In genomic region chr11:116387086-116388071, GRCm38 (mm10) we compare ENCODE assay signal across 8 mouse cellular contexts. TPM values are rescaled to one million over a fixed set of nuclear protein-coding genes. Genes with fewer than 3 reads are reported as not detected.
A peak's percentile ranks its signal among the peaks of the same experiment; 100 is the strongest.
DNase-seq lines count a peak whose midpoint lies in the region; TF ChIP-seq lines count a peak whose summit lies in the region.

No protein-coding gene starts in this region.

- H3K36me3 ChIP-seq in ES-Bruce4 (ENCODE audit: control insufficient read depth, insufficient read depth, low read length, poor library complexity, severe bottlenecking) (no peaks in the 10 kb centered on the region), myocyte (ENCODE audit: control insufficient read depth, insufficient read depth) (no peaks in the 10 kb centered on the region)

- H3ac ChIP-seq in myocyte (ENCODE audit: control insufficient read depth, insufficient read length), result no peak overlapping the region

- H3K4me2 ChIP-seq in myocyte (ENCODE audit: low read depth), result peak overlapping the region; percentile 91

- intact Hi-C loops in left cerebral cortex, postnatal 36 days (cut with DNase I), result no loop called here

- peaks cover 10% of the 10 kb centered on the region for H3K4me1 ChIP-seq in ES-Bruce4 (ENCODE audit: control insufficient read depth, insufficient read depth, low read length)

- H3K4me3 ChIP-seq in ES-Bruce4 (ENCODE audit: low read depth, low read length) (no peak overlapping the region), myocyte (peak overlapping the region; percentile 3)

- H3K79me2 ChIP-seq in myocyte (ENCODE audit: control insufficient read depth, insufficient read depth), result no peaks in the 10 kb centered on the region

- H3K9ac ChIP-seq in ES-Bruce4 (ENCODE audit: low read depth, poor library complexity, severe bottlenecking), result no peak overlapping the region

- peak; percentile 64 for DNase-seq in adrenal gland, postnatal 14 days
- DNase-seq in gastrocnemius, adult 18-20 months (ENCODE audit: low spot score), result peak; percentile 79
- peak; percentile 67 for DNase-seq in kidney, postnatal 10 days
- no peak for DNase-seq in c-Kit-positive CD71-positive TER-119-positive erythroid progenitor cells, embryonic 14.5 days (ENCODE audit: low spot score)
- no peak for DNase-seq in layer of hippocampus, postnatal 14 days (ENCODE audit: low spot score in 2 of 2)
- DNase-seq in left cerebral cortex, postnatal 36 days (ENCODE audit: low spot score in 2 of 2), result no peak

- H3K27ac ChIP-seq in ES-Bruce4 (ENCODE audit: insufficient read depth, low read length), result peak overlapping the region; percentile 22; the same call in 1 of the 2 replicates

- no peaks in the 10 kb centered on the region for H3K27me3 ChIP-seq in ES-Bruce4 (ENCODE audit: control insufficient read depth, insufficient read depth, low read length, poor library complexity, severe bottlenecking)
- H3K27me3 ChIP-seq in myocyte (ENCODE audit: control insufficient read depth, insufficient read depth, insufficient read length), result no peaks in the 10 kb centered on the region

- TF ChIP-seq CTCF in ES-Bruce4 (IDR thresholded peaks at IDR 0.05; ENCODE audit: low read depth, low read length), result no peak

- TF ChIP-seq POLR2A in ES-Bruce4 (IDR thresholded peaks at IDR 0.05; ENCODE audit: insufficient read depth, low read length) (no peak), myocyte (IDR thresholded peaks at IDR 0.05; ENCODE audit: insufficient read length, low read depth) (no peak)

- H3K9me3 ChIP-seq in ES-Bruce4 (replicated peaks; ENCODE audit: control insufficient read depth, insufficient read depth, low read length, poor library complexity, severe bottlenecking), result no peaks in the 10 kb centered on the region

- TF ChIP-seq EP300 in ES-Bruce4 (IDR thresholded peaks at IDR 0.05; ENCODE audit: insufficient read depth, low read depth, low read length), result peak; percentile 55; the same call in 1 of the 2 replicates

TF ChIP-seq in myocyte, 11 proteins besides CTCF, POLR2A, EP300 and RAD21:
- TF ChIP-seq TCF12 (IDR thresholded peaks at IDR 0.05; ENCODE audit: insufficient read depth, poor library complexity, severe bottlenecking) (no peak), SRF (IDR thresholded peaks at IDR 0.05; ENCODE audit: control insufficient read depth, insufficient read length, low read depth) (peak; percentile 79)

RNA-seq across cellular contexts. Expression of gene Rnf157, which starts 25.5 kb away (rescaled TPM):
- polyA plus RNA-seq in ES-Bruce4 (2011; ENCODE audit: insufficient read depth, insufficient read length, low read depth, missing spikeins) (23.1 and 31.8 TPM in 2 replicates), myocyte (2012; fragmentation: generic; extraction: Trizol) (15.2 TPM)
- 8.6 and 10.1 TPM in 2 replicates for total RNA-seq in adrenal gland, postnatal 14 days (2021)
- total RNA-seq in gastrocnemius, adult 18-20 months (2021), result 10 to 100 TPM; 24.2 to 27.5 TPM
- total RNA-seq in layer of hippocampus, postnatal 14 days (2021), result 100 to 1,000 TPM; 236 to 242 TPM
- 100 to 1,000 TPM; 266 to 286 TPM for total RNA-seq in left cerebral cortex, postnatal 36 days (2021)

RNA-seq across cellular contexts. Expression of gene Ubald2, which starts 46.5 kb away (rescaled TPM):
- polyA plus RNA-seq in ES-Bruce4 (2011; ENCODE audit: insufficient read depth, insufficient read length, low read depth, missing spikeins) (443 and 531 TPM in 2 replicates), myocyte (2012; fragmentation: generic; extraction: Trizol) (120 TPM)
- 36.4 and 38.8 TPM in 2 replicates for total RNA-seq in adrenal gland, postnatal 14 days (2021)
- total RNA-seq in gastrocnemius, adult 18-20 months (2021), result 10 to 100 TPM; 32.1 to 45.8 TPM
- total RNA-seq in layer of hippocampus, postnatal 14 days (2021), result 10 to 100 TPM; 38.7 to 41.4 TPM
- 10 to 100 TPM; 27.5 to 31.8 TPM for total RNA-seq in left cerebral cortex, postnatal 36 days (2021)

RNA-seq across cellular contexts. Expression of gene Foxj1, which starts 52.2 kb away (rescaled TPM):
- 11.7 and 12.3 TPM in 2 replicates for polyA plus RNA-seq in ES-Bruce4 (2011; ENCODE audit: insufficient read depth, insufficient read length, low read depth, missing spikeins)
- total RNA-seq in adrenal gland, postnatal 14 days (2021), result 0.23 and 0.30 TPM in 2 replicates
- total RNA-seq in gastrocnemius, adult 18-20 months (2021), result under 1 TPM in 1 of 2 experiments, not detected in 1; 0.14 TPM
- polyA plus RNA-seq in myocyte (2012; fragmentation: generic; extraction: Trizol), result 0.08 TPM
- 10 to 100 TPM in 1 of 2 experiments, 1 to 10 TPM in 1; 6.9 to 13.4 TPM for total RNA-seq in layer of hippocampus, postnatal 14 days (2021)
- total RNA-seq in left cerebral cortex, postnatal 36 days (2021), result 1 to 10 TPM; 5.0 to 5.2 TPM

Comparison
In these comparisons a context has a peak if more than half of its experiments do, and no peak if none do; other contexts are left out.
1. DNase-seq: peak in adrenal gland, postnatal 14 days (single experiment), gastrocnemius, adult 18-20 months (single experiment) and kidney, postnatal 10 days (single experiment); none in c-Kit-positive CD71-positive TER-119-positive erythroid progenitor cells, embryonic 14.5 days (single experiment), layer of hippocampus, postnatal 14 days (0 of 2) and left cerebral cortex, postnatal 36 days (0 of 2).
2. RNA of gene Rnf157, which starts 25.5 kb away (total RNA-seq): 266 to 286 TPM in left cerebral cortex, postnatal 36 days and 236 to 242 TPM in layer of hippocampus, postnatal 14 days; 24.2 to 27.5 TPM in gastrocnemius, adult 18-20 months and 8.6 to 10.1 TPM in adrenal gland, postnatal 14 days; every median in the first group is over 4 times any median in the second.